Mouse (Mus musculus): ENCODE results near the gene Dennd1b. TPM values are rescaled to one million over a fixed set of nuclear protein-coding genes. Genes with fewer than 3 reads are reported as not detected.

The Dennd1b gene
- polyA plus RNA-seq, 1 experiment, result 13.2 TPM

- TF ChIP-seq CTCF (IDR thresholded peaks at IDR 0.05; ENCODE audit: extremely low read depth, insufficient read depth, insufficient read length, insufficient replicate concordance), result no peak
- TF ChIP-seq POLR2A (IDR thresholded peaks at IDR 0.05; ENCODE audit: low read depth, low read length), result no peak
- Histone ChIP-seq H3K4me3 (ENCODE audit: extremely low read depth, insufficient read depth, insufficient read length) (no peak overlapping the region), H3K4me1 (ENCODE audit: control insufficient read depth, insufficient read depth, insufficient read length) (no peaks in the 10 kb centered on the region), H3K36me3 (ENCODE audit: control insufficient read depth, insufficient read depth, low read length) (peaks cover 19% of the 10 kb centered on the region; the same call in 1 of the 2 replicates), H3K27me3 (ENCODE audit: control insufficient read depth, insufficient read depth, low read length) (no peaks in the 10 kb centered on the region), H3K27ac (ENCODE audit: insufficient read depth, low read length) (no peak overlapping the region)
- DNase-seq (ENCODE audit: low read depth in 1 of 2, low spot score in 2 of 2), result no peak
- 96% methylated on average over 9 of the region's 9 CpGs for WGBS
Measured at GRCm38 (mm10) chr1:139101725-139102124, 138.5 kb downstream of the Dennd1b start.

GRCm38 (mm10) chr1:139108251-139108650, 145.0 kb downstream of the Dennd1b start:
- WGBS, result 92% methylated on average over 2 of the region's 2 CpGs
- no peak overlapping the region for H3K27ac ChIP-seq (ENCODE audit: insufficient read depth, low read length)
- H3K27me3 ChIP-seq (ENCODE audit: control insufficient read depth, insufficient read depth, low read length), result no peaks in the 10 kb centered on the region
- no peaks in the 10 kb centered on the region for H3K4me1 ChIP-seq (ENCODE audit: control insufficient read depth, insufficient read depth, insufficient read length)
- no peak for DNase-seq (ENCODE audit: low read depth in 1 of 2, low spot score in 2 of 2)
- H3K4me3 ChIP-seq (ENCODE audit: extremely low read depth, insufficient read depth, insufficient read length), result no peak overlapping the region
- TF ChIP-seq POLR2A (IDR thresholded peaks at IDR 0.05; ENCODE audit: low read depth, low read length) (no peak), CTCF (IDR thresholded peaks at IDR 0.05; ENCODE audit: extremely low read depth, insufficient read depth, insufficient read length, insufficient replicate concordance) (no peak)
- peaks cover 25% of the 10 kb centered on the region for H3K36me3 ChIP-seq (ENCODE audit: control insufficient read depth, insufficient read depth, low read length)

DNA sequence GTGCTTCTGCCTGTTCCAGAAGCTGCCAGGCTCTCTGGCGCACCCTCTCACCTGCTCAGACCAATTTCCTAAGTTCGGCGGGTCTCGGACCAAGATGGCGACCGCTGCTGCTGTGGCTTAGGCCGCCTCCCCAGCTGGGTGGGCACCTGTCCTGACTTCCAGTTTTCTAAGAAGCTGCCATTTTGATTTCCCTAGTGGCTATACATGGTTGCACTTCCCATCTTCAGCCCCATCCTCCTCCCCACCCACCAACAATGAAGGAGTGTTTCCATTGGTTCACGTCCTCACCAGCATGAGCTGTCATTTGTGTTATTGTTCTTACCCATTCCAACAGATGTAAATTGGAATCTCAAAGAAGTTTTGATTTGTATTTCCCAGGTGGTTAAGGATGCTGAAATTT, 159.4 kb downstream of the Dennd1b start:
- H3K36me3 ChIP-seq (ENCODE audit: control insufficient read depth, insufficient read depth, low read length), result no peaks in the 10 kb centered on the region
- 98% methylated on average over 8 of the region's 8 CpGs for WGBS
- no peak overlapping the region for H3K4me3 ChIP-seq (ENCODE audit: extremely low read depth, insufficient read depth, insufficient read length)
- H3K27me3 ChIP-seq (ENCODE audit: control insufficient read depth, insufficient read depth, low read length), result no peaks in the 10 kb centered on the region
- DNase-seq (ENCODE audit: low read depth in 1 of 2, low spot score in 2 of 2), result no peak
- TF ChIP-seq POLR2A (IDR thresholded peaks at IDR 0.05; ENCODE audit: low read depth, low read length) (no peak), CTCF (IDR thresholded peaks at IDR 0.05; ENCODE audit: extremely low read depth, insufficient read depth, insufficient read length, insufficient replicate concordance) (no peak)
- H3K4me1 ChIP-seq (ENCODE audit: control insufficient read depth, insufficient read depth, insufficient read length), result no peaks in the 10 kb centered on the region
- no peak overlapping the region for H3K27ac ChIP-seq (ENCODE audit: insufficient read depth, low read length)

DNA sequence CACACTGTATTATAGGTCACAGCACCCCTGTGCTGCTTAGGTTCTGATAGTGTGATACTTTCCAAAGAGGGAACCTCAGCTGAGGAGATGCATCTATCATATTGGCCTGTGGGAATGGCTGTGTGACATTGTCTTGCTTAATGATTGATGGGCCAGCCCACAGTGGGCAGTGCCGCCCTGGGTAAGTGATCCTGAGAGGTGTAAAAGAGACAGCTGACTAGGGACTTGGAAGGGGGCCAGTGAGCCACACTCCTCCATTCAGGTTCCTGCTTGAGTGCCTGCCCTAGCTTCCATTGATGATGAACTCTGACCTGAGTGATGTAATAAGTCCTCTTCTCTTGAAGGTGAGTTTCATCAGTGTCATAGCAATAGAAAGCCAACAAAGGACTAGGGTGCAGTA, 176.4 kb downstream of the Dennd1b start:
- DNase-seq (ENCODE audit: low read depth in 1 of 2, low spot score in 2 of 2), result no peak

GRCm38 (mm10) chr1:139145516-139145915, 182.3 kb downstream of the Dennd1b start:
- TF ChIP-seq POLR2A (IDR thresholded peaks at IDR 0.05; ENCODE audit: low read depth, low read length) (no peak), CTCF (IDR thresholded peaks at IDR 0.05; ENCODE audit: extremely low read depth, insufficient read depth, insufficient read length, insufficient replicate concordance) (no peak)
- no peak for DNase-seq (ENCODE audit: low read depth in 1 of 2, low spot score in 2 of 2)
- H3K36me3 ChIP-seq (ENCODE audit: control insufficient read depth, insufficient read depth, low read length), result peaks cover 15% of the 10 kb centered on the region
- no peak overlapping the region for H3K4me3 ChIP-seq (ENCODE audit: extremely low read depth, insufficient read depth, insufficient read length)
- no peaks in the 10 kb centered on the region for H3K4me1 ChIP-seq (ENCODE audit: control insufficient read depth, insufficient read depth, insufficient read length)
- WGBS, result 94% methylated on average over 1 of the region's 2 CpGs
- H3K27me3 ChIP-seq (ENCODE audit: control insufficient read depth, insufficient read depth, low read length), result no peaks in the 10 kb centered on the region
- H3K27ac ChIP-seq (ENCODE audit: insufficient read depth, low read length), result no peak overlapping the region

More for the DNA sequence above, 176.4 kb downstream of the Dennd1b start:
- no peak overlapping the region for H3K27ac ChIP-seq (ENCODE audit: insufficient read depth, low read length)
- no peaks in the 10 kb centered on the region for H3K27me3 ChIP-seq (ENCODE audit: control insufficient read depth, insufficient read depth, low read length)
- H3K36me3 ChIP-seq (ENCODE audit: control insufficient read depth, insufficient read depth, low read length), result peaks cover 12% of the 10 kb centered on the region
- no peaks in the 10 kb centered on the region for H3K4me1 ChIP-seq (ENCODE audit: control insufficient read depth, insufficient read depth, insufficient read length)
- 94% methylated on average over 1 of the region's 1 CpGs for WGBS
- H3K4me3 ChIP-seq (ENCODE audit: extremely low read depth, insufficient read depth, insufficient read length), result no peak overlapping the region
- TF ChIP-seq CTCF (IDR thresholded peaks at IDR 0.05; ENCODE audit: extremely low read depth, insufficient read depth, insufficient read length, insufficient replicate concordance), result no peak

DNA sequence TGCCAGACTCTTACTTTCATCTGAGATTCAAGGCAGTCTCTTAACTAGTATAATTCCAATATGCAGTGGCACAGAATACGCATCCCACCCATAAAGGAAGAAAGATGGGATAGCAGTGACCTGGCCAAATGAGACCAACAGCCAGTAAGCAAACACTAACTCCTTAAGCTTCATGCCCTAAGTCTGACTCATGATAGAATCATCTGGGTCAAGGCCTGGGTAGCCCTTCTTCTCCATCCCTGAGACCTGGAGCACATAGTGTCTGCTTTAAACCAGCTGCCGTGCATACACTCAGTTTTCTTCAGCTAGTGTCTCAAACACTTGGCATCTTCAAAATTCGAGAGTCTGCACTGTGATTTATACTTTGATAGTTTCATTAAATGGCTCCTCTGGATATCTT, 183.1 kb downstream of the Dennd1b start:
- Histone ChIP-seq H3K4me1 (ENCODE audit: control insufficient read depth, insufficient read depth, insufficient read length) (no peaks in the 10 kb centered on the region), H3K27ac (ENCODE audit: insufficient read depth, low read length) (no peak overlapping the region), H3K4me3 (ENCODE audit: extremely low read depth, insufficient read depth, insufficient read length) (no peak overlapping the region), H3K27me3 (ENCODE audit: control insufficient read depth, insufficient read depth, low read length) (no peaks in the 10 kb centered on the region), H3K36me3 (ENCODE audit: control insufficient read depth, insufficient read depth, low read length) (peaks cover 15% of the 10 kb centered on the region)
- 92% methylated on average over 3 of the region's 3 CpGs for WGBS
- TF ChIP-seq POLR2A (IDR thresholded peaks at IDR 0.05; ENCODE audit: low read depth, low read length) (no peak), CTCF (IDR thresholded peaks at IDR 0.05; ENCODE audit: extremely low read depth, insufficient read depth, insufficient read length, insufficient replicate concordance) (no peak)
- no peak for DNase-seq (ENCODE audit: low read depth in 1 of 2, low spot score in 2 of 2)

GRCm38 (mm10) chr1:139153006-139153405, 189.8 kb downstream of the Dennd1b start:
- Histone ChIP-seq H3K27ac (ENCODE audit: insufficient read depth, low read length) (no peak overlapping the region), H3K4me3 (ENCODE audit: extremely low read depth, insufficient read depth, insufficient read length) (no peak overlapping the region), H3K36me3 (ENCODE audit: control insufficient read depth, insufficient read depth, low read length) (peaks cover 3% of the 10 kb centered on the region), H3K27me3 (ENCODE audit: control insufficient read depth, insufficient read depth, low read length) (no peaks in the 10 kb centered on the region), H3K4me1 (ENCODE audit: control insufficient read depth, insufficient read depth, insufficient read length) (no peaks in the 10 kb centered on the region)
- TF ChIP-seq POLR2A (IDR thresholded peaks at IDR 0.05; ENCODE audit: low read depth, low read length), result no peak
- TF ChIP-seq CTCF (IDR thresholded peaks at IDR 0.05; ENCODE audit: extremely low read depth, insufficient read depth, insufficient read length, insufficient replicate concordance), result no peak
- no peak for DNase-seq (ENCODE audit: low read depth in 1 of 2, low spot score in 2 of 2)
- WGBS, result 92% methylated on average over 2 of the region's 2 CpGs
